Mouse (Mus musculus): ENCODE measurements around the gene Gm45716.

The Gm45716 gene

DNA sequence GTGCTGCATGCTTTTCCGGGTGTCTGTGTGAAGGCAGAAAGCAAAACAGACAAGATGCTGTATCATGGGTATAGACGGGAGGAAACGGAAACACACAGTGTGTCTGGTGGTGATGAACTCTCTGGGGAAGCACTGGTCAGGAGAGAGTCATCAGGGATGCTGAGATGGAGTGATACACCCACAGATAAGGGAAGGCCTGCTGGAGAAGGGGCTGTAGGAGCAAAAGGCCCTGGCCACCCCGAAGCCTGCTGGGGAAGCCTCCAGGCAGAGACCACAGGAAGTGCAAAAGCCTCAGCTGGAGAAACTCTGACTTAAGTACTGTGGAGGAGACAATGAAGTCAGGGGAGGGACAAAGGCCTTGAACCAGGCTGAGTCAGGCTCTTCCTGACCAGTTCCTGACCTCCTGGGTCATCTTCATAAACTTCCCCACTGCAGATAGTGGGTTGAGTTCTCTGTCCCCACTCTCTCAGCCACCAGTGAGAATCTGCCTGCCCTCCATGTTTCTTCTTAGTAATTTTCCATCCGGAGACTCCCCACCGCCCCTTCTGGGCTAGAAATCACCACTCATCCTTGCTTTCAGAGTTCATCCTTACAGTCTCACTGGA, 99.2 kb downstream of the Gm45716 start:
- DNase-seq: no peak

GRCm38 (mm10) chr11:90291156-90291555, 103.7 kb downstream of the Gm45716 start:
- no peak for DNase-seq

- no peak for DNase-seq
These were observed 105.3 kb downstream of the Gm45716 start for GRCm38 (mm10) chr11:90292766-90293165.

GRCm38 (mm10) chr11:90294622-90295021, 107.1 kb downstream of the Gm45716 start:
- no peak for DNase-seq

Measured in cerebellum, adult 9-10 months (tissue).